Mouse (Mus musculus) Patski (cell line): ENCODE measurements around the gene Ufc1. TPM values are rescaled to one million over a fixed set of nuclear protein-coding genes. Genes with fewer than 3 reads are reported as not detected.
A peak's percentile ranks its signal among the peaks of the same experiment; 100 is the strongest.
"Not testable (repeated sequence)": the region's sequence is repeated elsewhere in the genome, so short reads cannot be mapped to it uniquely, and the experiment has no call there.

Experiments used
- ATAC-seq: fragments of 100-300 bp; one replicate; pipeline ENCODE4 v1.8.0; 2021
- CTCF ChIA-PET: fragments of 350-600 bp; sonication (Branson Sonifier 250); formaldehyde crosslinking; loops from one replicate; lab custom pipeline; 2022; ENCODE audit warnings: inconsistent platforms; lab: Charles Lee
- POLR2A ChIA-PET: fragments of 350-600 bp; sonication (Branson Sonifier 250); formaldehyde crosslinking; loops from one replicate; lab custom pipeline; 2022; ENCODE audit warnings: antibody characterized with exemption, inconsistent platforms; lab: Charles Lee
- DNase-seq: peaks from one replicate; pipeline ENCODE4 v3.0.0-alpha.2; 2011; ENCODE audit warnings: low read depth, low spot score
- H3K27me3 ChIP-seq: fragments of 371-371 bp; one replicate; pipeline ENCODE4 v1.5.1; 2021
- CTCF ChIP-seq: fragments of 100-300 bp; IDR thresholded peaks from one replicate; pipeline ENCODE4 v1.5.1; 2021
- in situ Hi-C: fragments of 300-500 bp; cut with MboI; formaldehyde crosslinking; loops from 3 replicates; pipeline ENCODE4 v1.11.1; 2018; ENCODE audit warnings: low pct_unique_long_range_greater_than_20kb, mixed read lengths
- polyA plus RNA-seq: library from polyadenylated mRNA; unstranded; gene quantifications from one replicate; pipeline ENCODE4 v1.2.3, GENCODE M21; 2021

The Ufc1 gene
- 117 TPM for polyA plus RNA-seq

DNA sequence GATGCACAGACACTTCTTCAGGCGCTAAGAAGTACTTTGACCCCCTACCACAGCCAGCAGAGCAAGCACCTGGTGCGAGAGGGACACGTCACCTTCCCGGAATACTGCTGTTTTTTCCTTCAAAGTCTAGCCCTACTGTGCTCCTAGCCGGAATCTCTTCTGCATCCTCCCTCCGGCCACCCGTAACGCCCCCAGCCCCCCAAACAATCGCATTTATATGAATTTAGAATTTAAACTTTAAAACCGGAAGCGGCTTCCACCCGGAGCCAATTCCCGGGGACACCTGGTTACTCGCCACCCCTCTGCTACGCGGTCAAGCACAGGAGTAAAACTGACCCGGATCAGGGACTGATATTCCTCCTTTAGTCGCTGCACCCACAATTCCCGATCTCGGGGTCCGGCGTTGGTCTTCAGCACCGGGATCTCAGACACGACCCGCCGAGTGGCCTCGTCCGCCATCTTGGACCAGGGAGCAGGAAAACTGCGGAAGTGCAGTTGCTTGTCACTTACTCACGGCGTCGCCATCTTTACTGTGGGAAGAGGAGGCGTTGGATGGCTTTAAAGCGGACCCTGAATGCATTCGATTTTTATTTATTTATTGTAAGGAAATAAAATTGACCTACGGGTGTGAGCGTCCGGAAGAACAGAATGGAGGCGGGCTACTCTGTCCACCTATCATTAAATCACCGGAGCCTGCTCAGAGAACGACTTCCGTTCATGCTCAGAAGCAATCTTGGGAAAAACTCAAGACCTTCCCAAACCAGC, at the start of gene Ufc1:
Gene Ufc1, minus strand, starts transcription at position 727 of the 765 bp plus-strand sequence.
- H3K27me3 ChIP-seq, result no peaks in the 10 kb centered on the region
- ChIA-PET POLR2A (interaction anchor here (1.2 kb wide), 1 partner anchor 14 kb away, joined by 4 read pairs; no protein-coding TSS in a partner anchor), CTCF (interaction anchor here (1.0 to 2.3 kb wide), 4 partner anchors 13 to 25 kb away, joined by 3 to 5 read pairs (median 4); partner anchors contain the start of genes B4galt3 and Ppox)
- in situ Hi-C loops, result no loop called here
- peak; percentile 56 for DNase-seq
- TF ChIP-seq CTCF, result no peak
- peak; percentile 70 for ATAC-seq

DNA sequence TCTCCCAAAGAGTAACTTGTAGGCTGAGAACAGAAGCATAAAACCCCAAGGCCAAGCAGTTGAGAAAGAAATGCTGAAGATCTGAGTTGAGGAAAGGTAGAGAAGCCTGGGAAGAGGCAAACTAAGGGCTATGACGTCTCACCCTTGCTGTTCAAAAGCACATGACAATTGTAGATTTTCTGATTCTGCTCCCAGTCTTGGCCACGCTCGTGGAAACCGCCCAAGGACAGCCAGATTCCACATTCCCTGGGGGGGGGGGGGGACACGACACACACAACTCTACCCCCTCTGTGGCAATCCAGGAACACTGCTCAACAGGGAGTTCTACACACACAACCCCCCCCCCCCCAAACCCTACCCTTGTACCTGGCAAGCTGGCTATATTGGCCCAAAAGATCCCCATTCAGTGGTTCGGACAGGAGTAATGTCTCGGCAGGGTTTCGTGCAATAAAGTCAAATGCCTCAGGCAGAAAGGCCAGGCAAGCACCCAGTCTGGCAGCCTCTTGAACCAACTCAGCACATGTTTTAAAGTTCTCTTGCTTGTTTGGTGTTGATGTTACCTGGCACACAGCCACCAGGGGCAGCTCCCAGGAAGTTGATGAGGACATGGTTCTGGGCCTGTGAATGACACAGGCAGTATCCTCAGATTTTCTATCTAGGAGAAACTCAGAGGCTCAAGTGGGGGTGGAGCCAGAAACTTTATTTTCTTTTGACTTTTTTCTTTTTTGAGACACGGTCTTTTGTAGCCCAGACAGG, 49.3 kb upstream of the Ufc1 start:
- no peak for DNase-seq
- in situ Hi-C loops, result no loop called here
- no peaks in the 10 kb centered on the region for H3K27me3 ChIP-seq
- ChIA-PET CTCF (interaction anchor here (1.0 to 1.1 kb wide), 2 partner anchors 12 to 14 kb away, joined by 3 to 4 read pairs; no protein-coding TSS in a partner anchor), POLR2A (interaction anchor here (0.6 to 2.4 kb wide), 6 partner anchors 12 to 1797 kb away, joined by 3 to 10 read pairs (median 4); partner anchors contain the start of genes B4galt3 and Dedd)
- ATAC-seq, result no peak
- TF ChIP-seq CTCF, result no peak

- DNase-seq, result no peak
- in situ Hi-C loops, result no loop called here
- ATAC-seq, result peak; percentile 29
- ChIA-PET POLR2A (interaction anchor here (0.5 to 1.6 kb wide), 2 partner anchors 10 to 11 kb away, joined by 3 to 5 read pairs; no protein-coding TSS in a partner anchor), CTCF (interaction anchor here (1.5 kb wide), 1 partner anchor 14 kb away, joined by 3 read pairs; the partner anchor contains the start of gene Dedd)
- TF ChIP-seq CTCF, result no peak
- no peaks in the 10 kb centered on the region for H3K27me3 ChIP-seq
Measured at GRCm38 (mm10) chr1:171342262-171343207, 47.7 kb upstream of the Ufc1 start.

- in situ Hi-C loops, result no loop called here
- DNase-seq, result no peak
- ATAC-seq, result no peak
- no peak for TF ChIP-seq CTCF
- CTCF ChIA-PET, result interaction anchor here (0.6 to 1.4 kb wide), 2 partner anchors 24 to 218 kb away, joined by 3 read pairs; no protein-coding TSS in a partner anchor
- H3K27me3 ChIP-seq, result no peaks in the 10 kb centered on the region
- POLR2A ChIA-PET, result interaction anchor here (1.5 kb wide), 1 partner anchor 16 kb away, joined by 6 read pairs; the partner anchor contains the start of genes Nit1 and Pfdn2
Measured at GRCm38 (mm10) chr1:171330216-171330560, 35.4 kb upstream of the Ufc1 start.

- in situ Hi-C loops, result no loop called here
- H3K27me3 ChIP-seq, result no peaks in the 10 kb centered on the region
- DNase-seq (no peak), ATAC-seq (peak; percentile 17)
- no peak for TF ChIP-seq CTCF
- ChIA-PET POLR2A (interaction anchor here (1.5 to 1.9 kb wide), 2 partner anchors 16 kb away, joined by 6 to 10 read pairs; partner anchors contain the start of genes Nit1 and Pfdn2), CTCF (interaction anchor here (0.6 to 1.9 kb wide), 4 partner anchors 22 to 218 kb away, joined by 3 to 4 read pairs (median 4); no protein-coding TSS in a partner anchor)
Measured at GRCm38 (mm10) chr1:171329433-171330215, 34.8 kb upstream of the Ufc1 start.

DNA sequence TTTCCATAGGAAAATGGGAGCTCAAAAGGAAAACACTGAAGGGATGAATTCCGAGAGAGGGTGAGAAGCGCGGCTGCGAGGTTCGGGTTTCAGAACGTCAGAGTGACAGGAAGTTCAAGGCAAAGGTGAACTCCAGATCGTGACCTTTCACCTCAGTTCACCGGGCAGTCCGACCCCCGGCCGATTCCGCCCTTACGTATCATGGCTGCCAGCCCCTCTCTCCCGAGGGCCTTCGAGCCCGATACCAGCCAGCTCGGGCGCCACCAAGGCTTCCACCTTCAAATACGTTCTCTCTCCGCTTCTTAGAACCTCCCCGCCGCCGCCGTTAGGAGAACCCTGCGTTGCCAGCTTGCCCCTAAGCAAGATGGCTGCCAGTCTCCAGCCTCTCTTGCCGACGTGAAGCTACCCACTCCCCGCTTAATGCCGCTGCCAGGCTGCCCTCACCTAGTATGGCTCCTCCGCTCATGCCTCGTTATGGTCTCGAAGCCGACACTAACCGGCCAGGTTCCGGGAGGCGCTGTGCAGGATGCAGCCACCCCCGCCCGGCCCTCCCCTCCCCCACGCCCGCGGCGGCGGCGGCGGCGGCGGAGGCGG, 34.1 kb upstream of the Ufc1 start, which contains the start of gene Dedd:
Gene Dedd, plus strand, starts transcription at position 307 of the 594 bp plus-strand sequence.
- ChIA-PET POLR2A (interaction anchor here (1.1 to 1.9 kb wide), 2 partner anchors 16 to 59 kb away, joined by 3 to 10 read pairs; partner anchors contain the start of genes B4galt3, Nit1 and Pfdn2), CTCF (interaction anchor here (0.9 to 2.0 kb wide), 9 partner anchors 9 to 173 kb away, joined by 3 to 4 read pairs (median 4); partner anchors contain the start of genes Nit1 and Pfdn2)
- in situ Hi-C loops, result no loop called here
- peak; percentile 91 for ATAC-seq
- no peak for TF ChIP-seq CTCF
- H3K27me3 ChIP-seq, result no peaks in the 10 kb centered on the region
- DNase-seq, result peak; percentile 68

GRCm38 (mm10) chr1:171328244-171328643, 33.4 kb upstream of the Ufc1 start:
- no peak for DNase-seq
- CTCF ChIA-PET, result interaction anchor here (0.9 to 2.0 kb wide), 9 partner anchors 10 to 173 kb away, joined by 3 to 4 read pairs (median 4); partner anchors contain the start of genes Nit1 and Pfdn2
- in situ Hi-C loops, result no loop called here

DNA sequence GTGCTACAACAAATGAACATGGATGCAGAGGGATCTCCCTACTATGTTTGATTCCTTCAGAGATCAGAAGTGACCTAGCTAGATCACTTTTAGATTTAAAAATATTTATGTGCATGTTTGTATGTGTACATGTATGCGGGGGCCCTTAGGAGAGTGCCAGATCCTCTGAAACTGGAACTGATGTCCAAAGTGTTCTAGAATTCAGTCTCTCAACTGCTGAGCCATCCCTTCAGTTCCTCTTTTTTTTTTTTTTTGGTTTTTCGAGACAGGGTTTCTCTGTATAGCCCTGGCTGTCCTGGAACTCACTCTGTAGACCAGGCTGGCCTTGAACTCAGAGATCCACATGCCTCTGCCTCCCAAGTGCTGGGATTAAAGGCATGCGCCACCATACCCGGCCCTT, 31.8 kb upstream of the Ufc1 start:
- ATAC-seq, POLR2A ChIA-PET, H3K27me3 ChIP-seq, DNase-seq, in situ Hi-C loops: not testable (repeated sequence)
- CTCF ChIA-PET, result interaction anchor here (1.3 to 2.0 kb wide), 2 partner anchors 16 to 32 kb away, joined by 4 read pairs; no protein-coding TSS in a partner anchor

More at GRCm38 (mm10) chr1:171328244-171328643, 33.4 kb upstream of the Ufc1 start:
- TF ChIP-seq CTCF, result no peak
- POLR2A ChIA-PET, result interaction anchor here (0.5 to 1.9 kb wide), 3 partner anchors 17 to 58 kb away, joined by 3 to 10 read pairs (median 3); partner anchors contain the start of genes B4galt3, Nit1 and Pfdn2
- ATAC-seq, result no peak
- H3K27me3 ChIP-seq, result no peaks in the 10 kb centered on the region
